Mouse (Mus musculus) myocyte (in vitro differentiated cells): ENCODE results near the gene Smim20. TPM values are rescaled to one million over a fixed set of nuclear protein-coding genes. Genes with fewer than 3 reads are reported as not detected.

Source experiments
- H3K27me3 ChIP-seq: one replicate; pipeline ENCODE4 v1.6.1; 2011; ENCODE audit not compliant: control insufficient read depth, insufficient read depth, insufficient read length
- H3K36me3 ChIP-seq: one replicate; pipeline ENCODE4 v1.6.1; 2011; ENCODE audit not compliant: control insufficient read depth, insufficient read depth
- H3K4me2 ChIP-seq: one replicate; pipeline ENCODE4 v1.6.1; 2011; ENCODE audit warnings: low read depth, control low read depth
- H3K4me3 ChIP-seq: one replicate; pipeline ENCODE4 v1.5.1; 2011; ENCODE audit warnings: mild to moderate bottlenecking, control low read depth, moderate library complexity
- H3K79me2 ChIP-seq: one replicate; pipeline ENCODE4 v1.6.1; 2011; ENCODE audit not compliant: control insufficient read depth, insufficient read depth
- H3ac ChIP-seq: one replicate; pipeline ENCODE4 v1.6.1; 2011; ENCODE audit not compliant: control insufficient read depth, insufficient read length
- CEBPB ChIP-seq: IDR thresholded peaks from 2 replicates; pipeline ENCODE4 v1.6.1; 2011; ENCODE audit warnings: mild to moderate bottlenecking, moderate library complexity; ENCODE audit not compliant: poor library complexity, insufficient read depth, severe bottlenecking
- E2F4 ChIP-seq: IDR thresholded peaks from one replicate; pipeline ENCODE4 v1.6.1; 2011; ENCODE audit warnings: mild to moderate bottlenecking, control low read depth, moderate library complexity; ENCODE audit not compliant: insufficient read depth
- MAX ChIP-seq: IDR thresholded peaks from one replicate; pipeline ENCODE4 v1.6.1; 2011; ENCODE audit warnings: low read depth, mild to moderate bottlenecking, control low read depth
- MYOD1 ChIP-seq, 3 experiments: IDR thresholded peaks; one replicate each; pipeline ENCODE4 v1.6.1; 2011; ENCODE audit warnings: control low read depth in 2 of 3, low read depth in 2 of 3, mild to moderate bottlenecking in 2 of 3, moderate library complexity in 1 of 3; ENCODE audit not compliant: insufficient read length in 2 of 3, control insufficient read depth in 1 of 3
- MYOG ChIP-seq, 3 experiments: IDR thresholded peaks; one replicate each; pipeline ENCODE4 v1.6.1; 2011; ENCODE audit warnings: control low read depth in 2 of 3, low read depth in 2 of 3, mild to moderate bottlenecking in 2 of 3; ENCODE audit not compliant: insufficient read length in 2 of 3, control insufficient read depth in 1 of 3, insufficient read depth in 1 of 3
- POLR2A ChIP-seq: IDR thresholded peaks from one replicate; pipeline ENCODE4 v1.6.1; 2011; ENCODE audit warnings: low read depth, mild to moderate bottlenecking, control low read depth, moderate library complexity; ENCODE audit not compliant: insufficient read length
- POLR2AphosphoS2 ChIP-seq: IDR thresholded peaks from one replicate; pipeline ENCODE4 v1.6.1; 2011; ENCODE audit warnings: low read depth, control low read depth; ENCODE audit not compliant: insufficient read length
- REST ChIP-seq: IDR thresholded peaks from one replicate; pipeline ENCODE4 v1.6.1; 2011; ENCODE audit warnings: mild to moderate bottlenecking, control low read depth, moderate library complexity; ENCODE audit not compliant: insufficient read depth, insufficient read length
- SRF ChIP-seq: IDR thresholded peaks from one replicate; pipeline ENCODE4 v1.6.1; 2011; ENCODE audit warnings: low read depth; ENCODE audit not compliant: control insufficient read depth, insufficient read length
- TCF12 ChIP-seq: IDR thresholded peaks from one replicate; pipeline ENCODE4 v1.6.1; 2011; ENCODE audit warnings: mild to moderate bottlenecking, control low read depth; ENCODE audit not compliant: poor library complexity, insufficient read depth, severe bottlenecking
- TCF3 ChIP-seq: IDR thresholded peaks from one replicate; pipeline ENCODE4 v1.6.1; 2011; ENCODE audit warnings: low read depth, control low read depth; ENCODE audit not compliant: insufficient read length
- USF1 ChIP-seq: IDR thresholded peaks from one replicate; pipeline ENCODE4 v1.6.1; 2011; ENCODE audit warnings: low read depth, mild to moderate bottlenecking, control low read depth, moderate library complexity
- polyA plus RNA-seq: library from polyadenylated mRNA; unstranded; fragments of >200 nt; fragmentation: generic; extraction: Trizol; gene quantifications from one replicate; pipeline ENCODE4 v1.2.1, GENCODE M21; 2012; ENCODE audit warnings: missing spikeins

The Smim20 gene
- polyA plus RNA-seq, 1 experiment: 78.0 TPM

DNA sequence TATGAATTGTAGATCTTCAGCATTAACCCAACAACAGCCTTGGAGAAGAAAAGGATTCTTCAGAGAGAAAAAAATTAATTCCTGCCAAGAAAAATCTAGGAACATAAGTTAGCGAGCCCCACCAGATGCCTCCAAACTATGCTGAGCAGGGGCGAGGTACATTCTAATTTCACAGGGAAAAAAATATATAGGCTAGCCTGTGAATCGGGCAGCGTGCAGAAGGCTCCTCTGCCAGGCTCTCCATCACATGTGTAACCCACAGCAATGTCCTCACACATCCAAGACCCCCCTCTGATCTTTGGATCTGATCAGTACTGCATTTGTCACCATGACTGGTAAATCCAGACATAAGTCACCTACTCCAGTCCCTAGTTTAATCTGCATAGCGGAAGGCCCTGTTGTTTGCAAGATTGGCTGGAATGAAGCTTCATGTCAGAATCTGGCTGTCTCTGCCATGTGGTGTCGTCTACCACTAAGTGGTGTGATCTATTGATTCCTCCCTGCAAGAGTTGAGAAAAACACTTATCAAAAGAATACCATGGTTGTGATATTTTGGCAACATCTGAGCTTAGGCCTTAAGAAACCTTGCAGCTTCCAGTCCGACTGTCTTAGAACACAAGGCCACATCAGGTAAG, 23.9 kb upstream of the Smim20 start:
- H3K27me3 ChIP-seq: peaks cover 18% of the 10 kb centered on the region
- no peaks in the 10 kb centered on the region for H3K36me3 ChIP-seq
- TF ChIP-seq TCF3 (no peak), MYOD1 (IDR thresholded peaks at IDR 0.05; ENCODE audit: control insufficient read depth in 1 of 3, insufficient read length in 2 of 3, low read depth in 2 of 3) (no peak), MYOG (IDR thresholded peaks at IDR 0.05; ENCODE audit: control insufficient read depth in 1 of 3, insufficient read depth in 1 of 3, insufficient read length in 2 of 3, low read depth in 2 of 3) (no peak), POLR2AphosphoS2 (no peak), POLR2A (no peak), CEBPB (no peak), MAX (no peak), USF1 (no peak), SRF (no peak), REST (no peak)
- no peaks in the 10 kb centered on the region for H3K79me2 ChIP-seq
- no peak overlapping the region for H3K4me3 ChIP-seq
- H3K4me2 ChIP-seq: no peak overlapping the region
- H3ac ChIP-seq: no peak overlapping the region

DNA sequence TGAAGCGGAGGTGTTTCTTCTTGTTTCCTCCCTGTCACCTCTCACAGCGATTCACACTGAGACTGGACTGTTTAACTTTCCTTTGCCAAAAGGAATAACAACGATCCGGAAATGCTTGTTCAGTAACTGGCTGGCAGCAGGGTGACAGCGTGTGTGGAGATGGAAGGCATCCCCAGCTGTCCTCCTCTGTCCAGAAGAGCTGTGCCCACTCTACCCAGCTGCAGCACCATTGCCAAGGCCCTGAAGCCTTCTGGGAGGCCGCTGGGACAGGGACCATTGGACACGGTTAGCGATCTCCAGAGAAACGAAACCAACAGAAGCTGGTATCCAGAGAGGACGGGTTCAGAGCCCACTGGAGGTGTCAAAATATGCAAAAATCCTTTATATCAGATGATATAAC, 22.9 kb upstream of the Smim20 start:
- TF ChIP-seq MAX (no peak), USF1 (no peak), MYOD1 (IDR thresholded peaks at IDR 0.05; ENCODE audit: control insufficient read depth in 1 of 3, insufficient read length in 2 of 3, low read depth in 2 of 3) (peak in 2 of 3 experiments; percentile 34 to 55), SRF (no peak), POLR2A (no peak), TCF12 (no peak), E2F4 (no peak), POLR2AphosphoS2 (no peak), MYOG (IDR thresholded peaks at IDR 0.05; ENCODE audit: control insufficient read depth in 1 of 3, insufficient read depth in 1 of 3, insufficient read length in 2 of 3, low read depth in 2 of 3) (peak in 1 of 3 experiments; percentile 61), REST (no peak), CEBPB (no peak), TCF3 (no peak)
- H3K4me3 ChIP-seq: no peak overlapping the region
- H3K4me2 ChIP-seq: peak overlapping the region; percentile 47
- H3K36me3 ChIP-seq: no peaks in the 10 kb centered on the region
- no peaks in the 10 kb centered on the region for H3K79me2 ChIP-seq
- H3K27me3 ChIP-seq: peaks cover 18% of the 10 kb centered on the region
- H3ac ChIP-seq: no peak overlapping the region

DNA sequence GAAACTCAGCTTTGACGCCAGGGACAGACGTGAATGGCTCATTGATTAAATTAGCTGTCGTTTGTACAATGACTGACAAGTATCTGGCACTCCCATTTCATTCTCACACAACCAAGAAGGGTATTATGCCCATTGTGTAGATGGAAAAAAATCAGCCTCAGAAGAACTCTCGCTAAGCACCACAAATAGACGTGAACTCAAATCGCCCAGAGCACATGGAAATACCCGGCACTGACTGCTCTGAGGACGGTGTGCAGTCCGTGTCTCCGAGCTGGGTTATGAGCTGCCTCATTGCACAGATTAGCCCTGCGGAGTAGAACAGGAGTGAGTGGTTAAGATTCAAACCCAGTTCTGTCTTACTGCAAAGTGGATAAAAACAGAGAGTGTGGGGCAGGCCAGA, 18.4 kb upstream of the Smim20 start:
- Histone ChIP-seq H3K4me2 (no peak overlapping the region), H3K79me2 (no peaks in the 10 kb centered on the region), H3K36me3 (no peaks in the 10 kb centered on the region), H3ac (no peak overlapping the region), H3K4me3 (no peak overlapping the region), H3K27me3 (peaks cover 38% of the 10 kb centered on the region)
- TF ChIP-seq E2F4 (no peak), MYOD1 (IDR thresholded peaks at IDR 0.05; ENCODE audit: control insufficient read depth in 1 of 3, insufficient read length in 2 of 3, low read depth in 2 of 3) (no peak), USF1 (no peak), TCF12 (no peak), REST (no peak), SRF (no peak), POLR2AphosphoS2 (no peak), POLR2A (no peak), MYOG (IDR thresholded peaks at IDR 0.05; ENCODE audit: control insufficient read depth in 1 of 3, insufficient read depth in 1 of 3, insufficient read length in 2 of 3, low read depth in 2 of 3) (no peak), TCF3 (no peak), MAX (no peak), CEBPB (no peak)

DNA sequence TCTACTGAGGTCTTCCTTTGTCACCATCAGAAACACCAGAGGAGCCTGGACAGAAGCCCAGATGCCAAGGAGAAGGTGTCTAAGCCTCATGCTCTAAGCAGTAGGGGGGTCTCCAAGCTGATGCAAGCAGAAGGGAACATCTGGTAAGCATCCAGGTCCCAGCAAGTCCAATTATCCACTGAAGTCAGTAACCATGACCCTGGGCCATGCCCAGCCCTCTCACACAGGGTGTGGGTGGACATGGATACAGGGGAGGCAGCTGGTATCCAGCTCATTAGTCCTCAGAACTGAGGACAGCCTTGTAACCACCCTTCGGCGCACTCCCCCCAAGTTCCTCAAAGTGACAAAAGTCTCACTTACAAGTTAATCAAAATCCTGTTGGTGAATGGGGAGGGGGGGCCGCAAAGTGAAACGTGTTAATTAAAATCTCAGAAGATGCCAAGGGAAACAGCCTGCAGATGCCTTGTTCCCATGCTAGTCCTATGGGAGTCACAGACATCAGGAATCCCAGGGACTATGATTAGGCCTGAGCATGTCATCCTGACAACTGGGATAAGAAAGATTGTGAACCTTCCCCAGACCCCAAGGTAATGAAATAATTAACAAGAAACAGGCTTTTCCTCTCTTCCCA, 17.3 kb upstream of the Smim20 start:
- H3ac ChIP-seq: no peak overlapping the region
- H3K4me3 ChIP-seq: no peak overlapping the region
- no peaks in the 10 kb centered on the region for H3K36me3 ChIP-seq
- TF ChIP-seq POLR2A: no peak
- TF ChIP-seq MYOD1 (IDR thresholded peaks at IDR 0.05; ENCODE audit: control insufficient read depth in 1 of 3, insufficient read length in 2 of 3, low read depth in 2 of 3): peak in 1 of 3 experiments; percentile 39
- peaks cover 46% of the 10 kb centered on the region for H3K27me3 ChIP-seq
- no peaks in the 10 kb centered on the region for H3K79me2 ChIP-seq
- no peak overlapping the region for H3K4me2 ChIP-seq

DNA sequence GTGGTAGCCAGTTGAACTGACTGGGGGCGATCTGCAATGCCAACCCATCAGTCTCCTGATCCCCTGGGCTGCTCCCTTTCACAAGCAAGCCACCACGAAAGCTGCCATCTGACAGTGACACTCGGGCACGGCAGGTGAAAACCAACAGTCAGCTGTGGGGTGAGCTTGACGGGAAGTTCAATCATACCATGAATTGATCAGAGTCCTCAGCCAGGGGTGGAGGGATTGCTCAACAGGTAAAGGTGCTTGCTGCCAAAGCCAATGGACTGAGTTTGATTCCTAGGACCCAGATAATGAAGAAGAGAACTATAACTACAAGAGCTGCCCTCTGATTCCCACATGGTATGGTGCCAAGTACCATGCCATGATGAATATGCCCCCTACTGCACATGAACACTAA, 12.7 kb upstream of the Smim20 start:
- Histone ChIP-seq H3K4me2 (no peak overlapping the region), H3K4me3 (no peak overlapping the region), H3K36me3 (no peaks in the 10 kb centered on the region), H3K27me3 (peaks cover 44% of the 10 kb centered on the region), H3K79me2 (no peaks in the 10 kb centered on the region), H3ac (no peak overlapping the region)
- TF ChIP-seq POLR2A (no peak), MAX (no peak), REST (no peak), SRF (no peak)
